Mouse (Mus musculus): Measurements from ENCODE around the gene P2rx1. TPM values are rescaled to one million over a fixed set of nuclear protein-coding genes. Genes with fewer than 3 reads are reported as not detected.

Gene P2rx1
- polyA plus RNA-seq, 1 experiment from 2014 or later: 0.31 TPM

GRCm38 (mm10) chr11:73044229-73044755 lies 45.4 kb downstream of the P2rx1 start:
- no peak for ATAC-seq
- 63% methylated on average over 6 of the region's 6 CpGs for WGBS
- H3K4me3 ChIP-seq (ENCODE audit: low read length): no peak overlapping the region

DNA sequence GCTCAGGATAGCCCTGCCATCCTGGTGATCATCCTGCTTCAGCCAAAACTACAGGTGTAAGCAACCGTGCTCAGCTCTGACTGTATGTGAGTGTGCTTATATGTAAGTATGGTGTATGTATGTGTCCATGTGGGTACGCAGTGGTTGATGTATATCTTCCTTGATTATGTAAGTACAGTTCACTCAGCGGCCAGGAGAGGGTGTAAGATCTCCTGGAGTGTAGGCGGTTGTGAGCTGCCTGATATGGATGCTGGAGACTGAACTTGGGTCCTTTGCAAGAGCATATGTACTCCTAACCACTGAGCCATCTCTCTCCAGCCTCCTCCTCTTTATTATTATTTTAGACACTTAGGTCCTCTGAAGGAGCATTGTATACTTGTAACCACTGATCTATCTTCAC lies 45.9 kb downstream of the P2rx1 start:
- 70% methylated on average over 4 of the region's 4 CpGs for WGBS
- Histone ChIP-seq H3K9ac (ENCODE audit: low read depth, low read length) (no peak overlapping the region), H3K4me2 (ENCODE audit: low read length) (no peak overlapping the region)

More at GRCm38 (mm10) chr11:73044229-73044755, 45.4 kb downstream of the P2rx1 start:
- Histone ChIP-seq H3K4me2 (ENCODE audit: low read length) (no peak overlapping the region), H3K4me1 (ENCODE audit: control insufficient read depth, insufficient read depth, low read depth, low read length) (peaks cover 11% of the 10 kb centered on the region), H3K9me3 (ENCODE audit: control insufficient read depth, low read length) (no peaks in the 10 kb centered on the region), H3K9ac (ENCODE audit: low read depth, low read length) (no peak overlapping the region), H3K27me3 (replicated peaks; ENCODE audit: control insufficient read depth, insufficient read depth, low read length) (no peaks in the 10 kb centered on the region), H3K36me3 (ENCODE audit: control insufficient read depth, insufficient read depth, low read length) (0 out of 2 replicates have a peak, but pooled peaks cover 2% of the 10 kb centered on the region), H3K27ac (ENCODE audit: low read depth, low read length) (no peak overlapping the region)

DNA sequence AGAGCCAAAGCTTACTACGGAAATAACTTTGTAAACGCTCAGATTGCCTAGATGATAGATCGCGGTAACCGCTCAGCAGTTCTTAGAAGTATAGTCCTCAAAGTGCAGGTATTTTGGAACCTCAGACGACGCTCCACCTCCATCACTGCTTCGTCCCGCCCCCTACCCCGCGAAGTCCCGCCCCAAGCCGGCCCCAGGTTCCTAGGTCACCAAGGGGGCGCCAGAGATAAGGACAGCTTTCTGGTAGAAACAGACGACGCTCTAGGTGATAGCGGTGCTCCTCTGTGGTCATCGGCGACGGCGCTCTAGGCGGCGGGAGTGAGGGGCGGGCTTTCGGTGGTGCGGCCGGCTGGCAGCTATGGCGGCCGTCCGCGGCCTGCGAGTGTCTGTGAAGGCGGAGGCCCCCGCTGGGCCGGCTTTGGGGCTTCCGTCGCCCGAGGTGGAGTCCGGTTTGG lies 48.7 kb downstream of the P2rx1 start, which contains the start of gene Ncbp3:
Ncbp3 (plus strand) TSS at position 242 of the 455 bp plus-strand sequence.
- Histone ChIP-seq H3K27me3 (replicated peaks; ENCODE audit: control insufficient read depth, insufficient read depth, low read length) (no peaks in the 10 kb centered on the region), H3K4me2 (ENCODE audit: low read length) (peak within 1 kb of the TSS; percentile 72), H3K4me1 (ENCODE audit: control insufficient read depth, insufficient read depth, low read depth, low read length) (peaks cover 14% of the 10 kb centered on the region), H3K27ac (ENCODE audit: low read depth, low read length) (peak within 1 kb of the TSS; percentile 87), H3K36me3 (ENCODE audit: control insufficient read depth, insufficient read depth, low read length) (no peaks in the 10 kb centered on the region), H3K9ac (ENCODE audit: low read depth, low read length) (peak within 1 kb of the TSS; percentile 89), H3K9me3 (ENCODE audit: control insufficient read depth, low read length) (no peaks in the 10 kb centered on the region), H3K4me3 (ENCODE audit: low read length) (peak within 1 kb of the TSS; percentile 80)
- under 1% methylated on average over 39 of the region's 39 CpGs for WGBS
- peak; percentile 97 for ATAC-seq

More for the DNA sequence above, 45.9 kb downstream of the P2rx1 start:
- Histone ChIP-seq H3K27ac (ENCODE audit: low read depth, low read length) (no peak overlapping the region), H3K36me3 (ENCODE audit: control insufficient read depth, insufficient read depth, low read length) (0 out of 2 replicates have a peak, but pooled peaks cover 2% of the 10 kb centered on the region), H3K27me3 (replicated peaks; ENCODE audit: control insufficient read depth, insufficient read depth, low read length) (no peaks in the 10 kb centered on the region), H3K4me3 (ENCODE audit: low read length) (no peak overlapping the region), H3K4me1 (ENCODE audit: control insufficient read depth, insufficient read depth, low read depth, low read length) (peaks cover 14% of the 10 kb centered on the region), H3K9me3 (ENCODE audit: control insufficient read depth, low read length) (no peaks in the 10 kb centered on the region)
- no peak for ATAC-seq

- Histone ChIP-seq H3K4me1 (ENCODE audit: control insufficient read depth, insufficient read depth, low read depth, low read length) (peaks cover 14% of the 10 kb centered on the region), H3K9ac (ENCODE audit: low read depth, low read length) (peak overlapping the region; percentile 89), H3K36me3 (ENCODE audit: control insufficient read depth, insufficient read depth, low read length) (no peaks in the 10 kb centered on the region), H3K4me2 (ENCODE audit: low read length) (peak overlapping the region; percentile 72), H3K4me3 (ENCODE audit: low read length) (peak overlapping the region; percentile 80), H3K27me3 (replicated peaks; ENCODE audit: control insufficient read depth, insufficient read depth, low read length) (no peaks in the 10 kb centered on the region), H3K27ac (ENCODE audit: low read depth, low read length) (peak overlapping the region; percentile 87), H3K9me3 (ENCODE audit: control insufficient read depth, low read length) (no peaks in the 10 kb centered on the region)
- ATAC-seq: peak; percentile 78
- 2% methylated on average over 53 of the region's 55 CpGs for WGBS
These were observed 49.4 kb downstream of the P2rx1 start for GRCm38 (mm10) chr11:73048030-73048876.

DNA sequence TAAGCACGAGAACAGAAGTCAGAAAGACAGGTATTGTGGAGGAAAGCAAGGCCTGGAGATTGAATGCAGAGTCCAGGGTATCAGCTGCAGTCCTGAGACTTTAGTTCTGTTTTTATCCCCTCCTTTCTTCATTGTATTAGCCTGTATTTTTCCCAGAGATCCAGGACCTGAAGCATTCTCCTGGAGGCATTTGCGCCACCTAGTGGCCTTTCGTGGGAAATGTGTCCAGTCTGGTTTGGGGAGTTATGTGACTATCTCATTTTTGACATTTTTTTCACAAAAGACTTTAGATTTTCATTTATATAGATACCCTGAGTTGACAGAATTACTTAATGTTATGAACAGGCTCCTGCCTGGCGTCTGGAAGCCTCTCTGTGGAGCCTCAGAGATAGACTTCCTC lies 50.4 kb downstream of the P2rx1 start:
- no peak for ATAC-seq
- H3K4me1 ChIP-seq (ENCODE audit: control insufficient read depth, insufficient read depth, low read depth, low read length): peaks cover 14% of the 10 kb centered on the region
- 2% methylated on average over 4 of the region's 4 CpGs for WGBS
- no peak overlapping the region for H3K27ac ChIP-seq (ENCODE audit: low read depth, low read length)
- H3K9ac ChIP-seq (ENCODE audit: low read depth, low read length): peak overlapping the region; percentile 43; the same call in 1 of the 2 replicates
- no peaks in the 10 kb centered on the region for H3K27me3 ChIP-seq (replicated peaks; ENCODE audit: control insufficient read depth, insufficient read depth, low read length)
- no peaks in the 10 kb centered on the region for H3K9me3 ChIP-seq (ENCODE audit: control insufficient read depth, low read length)
- peak overlapping the region; percentile 80 for H3K4me3 ChIP-seq (ENCODE audit: low read length)
- 0 out of 2 replicates have a peak, but pooled peaks cover 7% of the 10 kb centered on the region for H3K36me3 ChIP-seq (ENCODE audit: control insufficient read depth, insufficient read depth, low read length)
- H3K4me2 ChIP-seq (ENCODE audit: low read length): peak overlapping the region; percentile 72

DNA sequence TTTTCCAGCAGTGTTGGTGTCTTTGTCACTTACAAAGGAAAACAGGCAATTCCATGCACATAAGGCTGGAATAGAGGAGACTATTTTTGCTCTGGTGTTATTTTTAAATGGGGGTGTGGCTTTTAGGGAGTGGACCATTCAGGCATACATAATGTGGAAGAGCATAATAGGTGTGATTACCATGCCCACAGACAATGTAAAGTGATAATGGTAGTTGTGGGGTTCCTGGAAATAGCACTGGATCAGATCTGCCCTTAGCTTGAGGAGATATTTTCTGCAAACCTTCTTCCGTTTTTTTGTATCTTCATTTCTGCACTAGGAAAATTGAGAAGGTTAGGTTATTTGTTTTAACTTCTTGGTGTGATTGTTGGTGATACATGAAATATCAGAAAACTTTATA lies 53.9 kb downstream of the P2rx1 start:
- no peak for ATAC-seq
- peaks cover 18% of the 10 kb centered on the region; the same call in 1 of the 2 replicates for H3K36me3 ChIP-seq (ENCODE audit: control insufficient read depth, insufficient read depth, low read length)
- H3K4me3 ChIP-seq (ENCODE audit: low read length): no peak overlapping the region
- H3K9me3 ChIP-seq (ENCODE audit: control insufficient read depth, low read length): no peaks in the 10 kb centered on the region
- H3K4me2 ChIP-seq (ENCODE audit: low read length): no peak overlapping the region
- H3K9ac ChIP-seq (ENCODE audit: low read depth, low read length): no peak overlapping the region
- H3K27ac ChIP-seq (ENCODE audit: low read depth, low read length): no peak overlapping the region
- 93% methylated on average over 1 of the region's 1 CpGs for WGBS
- H3K27me3 ChIP-seq (replicated peaks; ENCODE audit: control insufficient read depth, insufficient read depth, low read length): no peaks in the 10 kb centered on the region
- peaks cover 12% of the 10 kb centered on the region for H3K4me1 ChIP-seq (ENCODE audit: control insufficient read depth, insufficient read depth, low read depth, low read length)

DNA sequence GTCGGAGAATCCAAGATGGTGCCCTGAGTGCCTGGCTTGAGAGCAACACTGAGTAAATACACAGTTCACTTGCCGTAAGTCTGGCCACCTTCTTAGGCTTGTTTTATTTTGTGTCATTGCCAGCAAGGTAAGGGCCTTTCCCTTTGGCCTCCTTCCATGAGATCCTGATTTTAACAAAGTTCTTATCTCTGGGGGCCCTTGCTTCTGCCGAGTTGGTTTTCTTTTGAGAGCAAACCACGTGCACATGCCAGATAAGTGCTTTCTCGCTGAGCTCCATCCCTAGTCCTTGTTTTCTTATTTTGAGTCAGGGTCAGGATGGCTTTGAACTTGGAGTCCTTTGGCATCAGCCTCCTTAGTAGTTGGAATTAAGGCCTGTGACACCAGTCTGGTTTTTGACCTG lies 58.8 kb downstream of the P2rx1 start:
- Histone ChIP-seq H3K9ac (ENCODE audit: low read depth, low read length) (no peak overlapping the region), H3K9me3 (ENCODE audit: control insufficient read depth, low read length) (no peaks in the 10 kb centered on the region), H3K27ac (ENCODE audit: low read depth, low read length) (no peak overlapping the region), H3K4me1 (ENCODE audit: control insufficient read depth, insufficient read depth, low read depth, low read length) (no peaks in the 10 kb centered on the region), H3K36me3 (ENCODE audit: control insufficient read depth, insufficient read depth, low read length) (peaks cover 21% of the 10 kb centered on the region; the same call in 1 of the 2 replicates), H3K4me3 (ENCODE audit: low read length) (no peak overlapping the region), H3K4me2 (ENCODE audit: low read length) (no peak overlapping the region), H3K27me3 (replicated peaks; ENCODE audit: control insufficient read depth, insufficient read depth, low read length) (no peaks in the 10 kb centered on the region)
- WGBS: 91% methylated on average over 5 of the region's 5 CpGs
- ATAC-seq: no peak

DNA sequence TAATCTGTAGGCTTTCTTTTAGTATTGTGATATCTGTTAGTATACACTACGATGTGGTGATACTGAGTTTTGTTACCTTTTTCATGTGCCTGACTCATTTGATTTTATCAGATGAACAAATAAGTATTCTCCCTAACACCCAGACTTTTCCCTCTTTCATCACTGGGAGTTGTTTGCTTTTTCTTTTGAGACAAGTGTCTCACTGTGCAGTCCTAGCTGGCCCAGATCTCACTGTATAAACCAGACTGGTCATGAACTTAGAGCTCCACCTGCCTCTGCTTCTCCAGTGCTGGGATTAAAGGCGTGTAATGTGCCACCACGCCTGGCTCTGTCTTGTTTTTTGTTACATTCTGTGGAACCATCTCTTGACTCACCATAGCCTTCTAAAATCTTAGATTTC lies 60.7 kb downstream of the P2rx1 start:
- H3K4me2 ChIP-seq (ENCODE audit: low read length): no peak overlapping the region
- no peak overlapping the region for H3K4me3 ChIP-seq (ENCODE audit: low read length)
- WGBS: 91% methylated on average over 3 of the region's 3 CpGs
- peaks cover 14% of the 10 kb centered on the region; the same call in 1 of the 2 replicates for H3K36me3 ChIP-seq (ENCODE audit: control insufficient read depth, insufficient read depth, low read length)
- H3K4me1 ChIP-seq (ENCODE audit: control insufficient read depth, insufficient read depth, low read depth, low read length): no peaks in the 10 kb centered on the region
- no peak overlapping the region for H3K9ac ChIP-seq (ENCODE audit: low read depth, low read length)
- H3K27ac ChIP-seq (ENCODE audit: low read depth, low read length): no peak overlapping the region
- H3K27me3 ChIP-seq (replicated peaks; ENCODE audit: control insufficient read depth, insufficient read depth, low read length): no peaks in the 10 kb centered on the region
- no peak for ATAC-seq
- no peaks in the 10 kb centered on the region for H3K9me3 ChIP-seq (ENCODE audit: control insufficient read depth, low read length)

GRCm38 (mm10) chr11:73061413-73061812 lies 62.5 kb downstream of the P2rx1 start:
- Histone ChIP-seq H3K4me3 (ENCODE audit: low read length) (no peak overlapping the region), H3K9ac (ENCODE audit: low read depth, low read length) (no peak overlapping the region), H3K9me3 (ENCODE audit: control insufficient read depth, low read length) (no peaks in the 10 kb centered on the region), H3K4me2 (ENCODE audit: low read length) (no peak overlapping the region), H3K27me3 (replicated peaks; ENCODE audit: control insufficient read depth, insufficient read depth, low read length) (no peaks in the 10 kb centered on the region), H3K27ac (ENCODE audit: low read depth, low read length) (no peak overlapping the region), H3K4me1 (ENCODE audit: control insufficient read depth, insufficient read depth, low read depth, low read length) (no peaks in the 10 kb centered on the region), H3K36me3 (ENCODE audit: control insufficient read depth, insufficient read depth, low read length) (peaks cover 11% of the 10 kb centered on the region)
- 95% methylated on average over 3 of the region's 3 CpGs for WGBS
- ATAC-seq: no peak

All from hindbrain, embryonic 16.5 days (tissue).